In genomic region chr12:113103846-113104451, GRCm38 (mm10) we compare ENCODE assay signal across 9 mouse cellular contexts. TPM values are rescaled to one million over a fixed set of nuclear protein-coding genes. Genes with fewer than 3 reads are reported as not detected.
DNase-seq lines count a peak whose midpoint lies in the region; ATAC-seq and TF ChIP-seq lines count a peak whose summit lies in the region.
"Had no signal": no experiment of that assay in that cellular context is flagged by ENCODE, and none has a peak within 500 bp of the region (broad histone marks: within the 10 kb centered on the region; RNA-seq: fewer than 3 reads in every experiment).

No protein-coding gene starts in this region.

- H3K36me3 ChIP-seq in lung, embryonic 14.5 days (ENCODE audit: insufficient read depth), result peaks cover 19% of the 10 kb centered on the region

- WGBS in lung, embryonic 14.5 days, result 73% methylated on average over 8 of the region's 8 CpGs

- no peak overlapping the region for H3K4me2 ChIP-seq in lung, embryonic 14.5 days

- peaks cover 7% of the 10 kb centered on the region; the same call in 1 of the 2 replicates for H3K4me1 ChIP-seq in lung, embryonic 14.5 days (ENCODE audit: insufficient read depth)

- H3K4me3 ChIP-seq in lung, embryonic 14.5 days (ENCODE audit: low read depth, low read length), result no peak overlapping the region

- no peak overlapping the region for H3K9ac ChIP-seq in lung, embryonic 14.5 days

- H3K9me3 ChIP-seq in lung, embryonic 14.5 days (ENCODE audit: low read depth, low read length), result no peaks in the 10 kb centered on the region

- no peak for ATAC-seq in CD4-positive, CD25-positive, alpha-beta regulatory T cell, adult 4 months
- ATAC-seq in lung, embryonic 14.5 days (ENCODE audit: insufficient read depth), result no peak
- peak; percentile 20; the same call in 1 of the 2 replicates for ATAC-seq in megakaryocyte-erythroid progenitor cell, adult 5-6 weeks (replicated peaks; ENCODE audit: low FRiP score, low TSS enrichment, poor library complexity, severe bottlenecking)
- ATAC-seq: hindbrain, embryonic 16.5 days had no signal

- H3K27me3 ChIP-seq in lung, embryonic 14.5 days (ENCODE audit: insufficient read depth, low read length), result no peaks in the 10 kb centered on the region

- peak; percentile 64 for DNase-seq in CD4-positive, CD25-positive, alpha-beta regulatory T cell, adult 2 months (ENCODE audit: low read depth, low spot score)
- peak; percentile 26 for DNase-seq in lung, embryonic 14.5 days
- DNase-seq in lung, postnatal 14 days, result no peak
- peak; percentile 35 to 40 for DNase-seq in cerebellum, postnatal 36 days
- DNase-seq in frontal cortex, postnatal 14 days (ENCODE audit: low spot score in 2 of 2), result no peak
- DNase-seq in gastrocnemius, postnatal 25 days, result no peak

- H3K27ac ChIP-seq in lung, embryonic 14.5 days (ENCODE audit: low read depth), result no peak overlapping the region

- TF ChIP-seq CTCF in lung, embryonic 14.5 days (IDR thresholded peaks at IDR 0.05; ENCODE audit: low read depth), result peak; percentile 46

RNA-seq across cellular contexts. Expression of gene Mta1, which starts 5.9 kb away (rescaled TPM):
- 10 to 100 TPM in 1 of 2 experiments, 1 to 10 TPM in 1; 9.6 to 15.1 TPM for polyA plus RNA-seq in CD4-positive, CD25-positive, alpha-beta regulatory T cell, adult 4 months (2017; shearing (Covaris generic))
- polyA plus RNA-seq in lung, embryonic 14.5 days (2014; fragmentation: Nextera tagmentation; extraction: Ambion mirVana), result 22.8 and 24.1 TPM in 2 replicates
- total RNA-seq in megakaryocyte-erythroid progenitor cell, adult 5-6 weeks (2014; fragmentation: Nextera tagmentation), result 131 and 142 TPM in 2 replicates
- total RNA-seq in megakaryocyte-erythroid progenitor cell, adult 5-6 weeks (2017), result 30.7 and 54.1 TPM in 2 replicates
- 10 to 100 TPM; 29.3 to 34.4 TPM for total RNA-seq in gastrocnemius, postnatal 25 days (2021)

RNA-seq across cellular contexts. Expression of gene Tex22, which starts 29.6 kb away (rescaled TPM):
- polyA plus RNA-seq in CD4-positive, CD25-positive, alpha-beta regulatory T cell, adult 4 months (2017; shearing (Covaris generic)), result not detected
- not detected in 2 replicates for polyA plus RNA-seq in lung, embryonic 14.5 days (2014; fragmentation: Nextera tagmentation; extraction: Ambion mirVana)
- total RNA-seq in megakaryocyte-erythroid progenitor cell, adult 5-6 weeks (2014; fragmentation: Nextera tagmentation), result 2.6 TPM in 1 of 2 replicates, not detected in the other
- not detected in 2 replicates for total RNA-seq in megakaryocyte-erythroid progenitor cell, adult 5-6 weeks (2017)
- total RNA-seq in gastrocnemius, postnatal 25 days (2021), result not detected
- polyA plus RNA-seq: hindbrain, embryonic 16.5 days had no signal

RNA-seq across cellular contexts. Expression of gene Crip2, which starts 36.1 kb away (rescaled TPM):
- 1 to 10 TPM; 5.7 to 6.9 TPM for polyA plus RNA-seq in CD4-positive, CD25-positive, alpha-beta regulatory T cell, adult 4 months (2017; shearing (Covaris generic))
- 266 and 273 TPM in 2 replicates for polyA plus RNA-seq in lung, embryonic 14.5 days (2014; fragmentation: Nextera tagmentation; extraction: Ambion mirVana)
- 26.1 and 45.9 TPM in 2 replicates for total RNA-seq in megakaryocyte-erythroid progenitor cell, adult 5-6 weeks (2014; fragmentation: Nextera tagmentation)
- 11.6 and 18.2 TPM in 2 replicates for total RNA-seq in megakaryocyte-erythroid progenitor cell, adult 5-6 weeks (2017)
- total RNA-seq in gastrocnemius, postnatal 25 days (2021), result 10 to 100 TPM; 39.5 to 52.5 TPM

RNA-seq across cellular contexts. Expression of gene Crip1, which starts 42.2 kb away (rescaled TPM):
- polyA plus RNA-seq in CD4-positive, CD25-positive, alpha-beta regulatory T cell, adult 4 months (2017; shearing (Covaris generic)), result 1,000 to 10,000 TPM in 1 of 2 experiments, 100 to 1,000 TPM in 1; 784 to 1,045 TPM
- 237 and 267 TPM in 2 replicates for polyA plus RNA-seq in lung, embryonic 14.5 days (2014; fragmentation: Nextera tagmentation; extraction: Ambion mirVana)
- total RNA-seq in megakaryocyte-erythroid progenitor cell, adult 5-6 weeks (2014; fragmentation: Nextera tagmentation), result 248 and 286 TPM in 2 replicates
- total RNA-seq in megakaryocyte-erythroid progenitor cell, adult 5-6 weeks (2017), result 191 and 258 TPM in 2 replicates
- 100 to 1,000 TPM in 1 of 2 experiments, 10 to 100 TPM in 1; 90.0 to 150 TPM for total RNA-seq in gastrocnemius, postnatal 25 days (2021)

RNA-seq across cellular contexts. Expression of gene Tedc1, which starts 52.3 kb away (rescaled TPM):
- 1 to 10 TPM; 1.5 to 3.3 TPM for polyA plus RNA-seq in CD4-positive, CD25-positive, alpha-beta regulatory T cell, adult 4 months (2017; shearing (Covaris generic))
- 35.1 and 35.4 TPM in 2 replicates for polyA plus RNA-seq in lung, embryonic 14.5 days (2014; fragmentation: Nextera tagmentation; extraction: Ambion mirVana)
- 13.5 and 29.1 TPM in 2 replicates for total RNA-seq in megakaryocyte-erythroid progenitor cell, adult 5-6 weeks (2014; fragmentation: Nextera tagmentation)
- total RNA-seq in megakaryocyte-erythroid progenitor cell, adult 5-6 weeks (2017), result 10.7 and 15.7 TPM in 2 replicates
- total RNA-seq in gastrocnemius, postnatal 25 days (2021), result under 1 TPM; 0.46 to 0.54 TPM

Comparison
In these comparisons a context has a peak if more than half of its experiments do, and no peak if none do; other contexts are left out.
1. DNase-seq: peak in CD4-positive, CD25-positive, alpha-beta regulatory T cell, adult 2 months (single experiment), lung, embryonic 14.5 days (single experiment) and cerebellum, postnatal 36 days (2 of 2); none in lung, postnatal 14 days (single experiment), frontal cortex, postnatal 14 days (0 of 2) and gastrocnemius, postnatal 25 days (single experiment).